Mouse (Mus musculus) midbrain, embryonic 13.5 days (tissue): Measurements from ENCODE around the gene Prdx5. TPM values are rescaled to one million over a fixed set of nuclear protein-coding genes. Genes with fewer than 3 reads are reported as not detected.

Source experiments
- ATAC-seq: fragments of 200-750 bp; cut with Nextera tagmentation; 2 replicates; pipeline ENCODE4 v1.8.0; 2017; ENCODE audit warnings: mild to moderate bottlenecking, moderate TSS enrichment, moderate library complexity
- H3K27ac ChIP-seq: fragments of 300-500 bp; sonication (generic); 2 replicates; pipeline ENCODE4 v1.5.1; 2015; ENCODE audit warnings: inconsistent platforms, mild to moderate bottlenecking, moderate library complexity
- H3K27me3 ChIP-seq: fragments of 300-500 bp; sonication (generic); 2 replicates; pipeline ENCODE4 v1.6.1; 2015; ENCODE audit warnings: mild to moderate bottlenecking, inconsistent platforms
- H3K36me3 ChIP-seq: fragments of 300-500 bp; sonication (generic); 2 replicates; pipeline ENCODE4 v1.6.1; 2015; ENCODE audit warnings: mild to moderate bottlenecking, inconsistent platforms
- H3K4me1 ChIP-seq: fragments of 300-500 bp; sonication (generic); replicated peaks from 2 replicates; pipeline ENCODE4 v1.6.1; 2015; ENCODE audit warnings: inconsistent platforms
- H3K4me2 ChIP-seq: fragments of 300-500 bp; sonication (generic); replicated peaks from 2 replicates; pipeline ENCODE4 v1.6.1; 2015; ENCODE audit warnings: moderate library complexity, mild to moderate bottlenecking, inconsistent platforms
- H3K4me3 ChIP-seq: fragments of 300-500 bp; sonication (generic); replicated peaks from 2 replicates; pipeline ENCODE4 v1.5.1; 2015; ENCODE audit warnings: mild to moderate bottlenecking, inconsistent platforms
- H3K9ac ChIP-seq: fragments of 300-500 bp; sonication (generic); replicated peaks from 2 replicates; pipeline ENCODE4 v1.6.1; 2015; ENCODE audit warnings: mild to moderate bottlenecking, inconsistent platforms
- H3K9me3 ChIP-seq: fragments of 300-500 bp; sonication (generic); 2 replicates; pipeline ENCODE4 v1.6.1; 2016; ENCODE audit warnings: mild to moderate bottlenecking, inconsistent platforms
- WGBS: fragments of 180-500 bp; shearing (Covaris S2); methylation state at CpG from one replicate; pipeline ENCODE4 v1.1.7; 2015; 5-methylcytosine and 5-hydroxymethylcytosine counted together
- polyA plus RNA-seq: library from polyadenylated mRNA; unstranded; fragments of >200 nt; fragmentation: Nextera tagmentation; extraction: Ambion mirVana; gene quantifications from 2 replicates; pipeline ENCODE4 v1.2.1, GENCODE M21; 2015

The Prdx5 gene
- 231 and 236 TPM in 2 replicates for polyA plus RNA-seq

GRCm38 (mm10) chr19:6909507-6910289 lies at the start of gene Prdx5, which contains the start of gene Trmt112:
Prdx5 (minus strand) TSS chr19:6910106.
Trmt112 (plus strand) TSS chr19:6909698.
- H3K27ac ChIP-seq = peak within 1 kb of the TSS; percentile 95
- peak within 1 kb of the TSS; percentile 79 for H3K9ac ChIP-seq
- H3K4me2 ChIP-seq = peak within 1 kb of the TSS; percentile 81
- H3K9me3 ChIP-seq = no peaks in the 10 kb centered on the region
- no peaks in the 10 kb centered on the region for H3K27me3 ChIP-seq
- ATAC-seq = peak; percentile 95
- WGBS = under 1% methylated on average over 65 of the region's 65 CpGs
- H3K4me3 ChIP-seq = peak within 1 kb of the TSS; percentile 64
- H3K36me3 ChIP-seq = peaks cover 61% of the 10 kb centered on the region
- peaks cover 36% of the 10 kb centered on the region for H3K4me1 ChIP-seq

- Histone ChIP-seq H3K4me3 (no peak overlapping the region), H3K9ac (no peak overlapping the region), H3K36me3 (peaks cover 20% of the 10 kb centered on the region; the same call in 1 of the 2 replicates), H3K27ac (no peak overlapping the region), H3K4me2 (no peak overlapping the region), H3K9me3 (no peaks in the 10 kb centered on the region), H3K27me3 (no peaks in the 10 kb centered on the region), H3K4me1 (peaks cover 14% of the 10 kb centered on the region)
- 73% methylated on average over 10 of the region's 10 CpGs for WGBS
- ATAC-seq = no peak
Observed at GRCm38 (mm10) chr19:6956461-6956860, 46.6 kb upstream of the Prdx5 start.

- no peak overlapping the region for H3K4me2 ChIP-seq
- H3K4me3 ChIP-seq = no peak overlapping the region
- WGBS = 94% methylated on average over 7 of the region's 7 CpGs
- no peaks in the 10 kb centered on the region for H3K9me3 ChIP-seq
- peaks cover 15% of the 10 kb centered on the region for H3K4me1 ChIP-seq
- H3K36me3 ChIP-seq = peaks cover 20% of the 10 kb centered on the region; the same call in 1 of the 2 replicates
- ATAC-seq = no peak
- no peaks in the 10 kb centered on the region for H3K27me3 ChIP-seq
- no peak overlapping the region for H3K9ac ChIP-seq
- no peak overlapping the region for H3K27ac ChIP-seq
Observed at GRCm38 (mm10) chr19:6955424-6955823, 45.5 kb upstream of the Prdx5 start.

- WGBS = 57% methylated on average over 9 of the region's 9 CpGs
- H3K27me3 ChIP-seq = no peaks in the 10 kb centered on the region
- no peak overlapping the region for H3K4me2 ChIP-seq
- H3K9me3 ChIP-seq = no peaks in the 10 kb centered on the region
- H3K27ac ChIP-seq = no peak overlapping the region
- ATAC-seq = no peak
- no peak overlapping the region for H3K4me3 ChIP-seq
- H3K9ac ChIP-seq = no peak overlapping the region
- peaks cover 17% of the 10 kb centered on the region; the same call in 1 of the 2 replicates for H3K36me3 ChIP-seq
- H3K4me1 ChIP-seq = peaks cover 25% of the 10 kb centered on the region
Observed at GRCm38 (mm10) chr19:6954046-6954445, 44.1 kb upstream of the Prdx5 start.

GRCm38 (mm10) chr19:6952712-6953037 lies 42.8 kb upstream of the Prdx5 start:
- Histone ChIP-seq H3K27ac (peak overlapping the region; percentile 97), H3K4me2 (peak overlapping the region; percentile 99), H3K4me3 (peak overlapping the region; percentile 62), H3K36me3 (peaks cover 17% of the 10 kb centered on the region; the same call in 1 of the 2 replicates), H3K9me3 (no peaks in the 10 kb centered on the region), H3K27me3 (no peaks in the 10 kb centered on the region), H3K9ac (peak overlapping the region; percentile 84), H3K4me1 (peaks cover 25% of the 10 kb centered on the region)
- 37% methylated on average over 3 of the region's 3 CpGs for WGBS
- ATAC-seq = no peak

- 4% methylated on average over 30 of the region's 31 CpGs for WGBS
- peaks cover 17% of the 10 kb centered on the region; the same call in 1 of the 2 replicates for H3K36me3 ChIP-seq
- peak; percentile 27 for ATAC-seq
Observed at GRCm38 (mm10) chr19:6951994-6952711, 42.2 kb upstream of the Prdx5 start.

GRCm38 (mm10) chr19:6951381-6951968 lies 41.6 kb upstream of the Prdx5 start:
- peak overlapping the region; percentile 84 for H3K9ac ChIP-seq
- H3K27me3 ChIP-seq = no peaks in the 10 kb centered on the region
- H3K4me1 ChIP-seq = peaks cover 25% of the 10 kb centered on the region
- peak overlapping the region; percentile 97 for H3K27ac ChIP-seq
- ATAC-seq = peak; percentile 84
- H3K36me3 ChIP-seq = peaks cover 17% of the 10 kb centered on the region; the same call in 1 of the 2 replicates
- peak overlapping the region; percentile 62 for H3K4me3 ChIP-seq
- no peaks in the 10 kb centered on the region for H3K9me3 ChIP-seq
- H3K4me2 ChIP-seq = peak overlapping the region; percentile 99
- WGBS = under 1% methylated on average over 35 of the region's 35 CpGs

More at GRCm38 (mm10) chr19:6951994-6952711, 42.2 kb upstream of the Prdx5 start:
- Histone ChIP-seq H3K9ac (peak overlapping the region; percentile 84), H3K9me3 (no peaks in the 10 kb centered on the region), H3K4me3 (peak overlapping the region; percentile 62), H3K27me3 (no peaks in the 10 kb centered on the region), H3K27ac (peak overlapping the region; percentile 97), H3K4me1 (peaks cover 25% of the 10 kb centered on the region), H3K4me2 (peak overlapping the region; percentile 99)

- no peaks in the 10 kb centered on the region for H3K9me3 ChIP-seq
- peak overlapping the region; percentile 97 for H3K27ac ChIP-seq
- peak overlapping the region; percentile 99 for H3K4me2 ChIP-seq
- H3K4me1 ChIP-seq = peaks cover 25% of the 10 kb centered on the region
- under 1% methylated on average over 28 of the region's 28 CpGs for WGBS
- H3K9ac ChIP-seq = peak overlapping the region; percentile 84
- ATAC-seq = peak; percentile 52
- H3K36me3 ChIP-seq = peaks cover 15% of the 10 kb centered on the region; the same call in 1 of the 2 replicates
- H3K4me3 ChIP-seq = peak overlapping the region; percentile 62
- no peaks in the 10 kb centered on the region for H3K27me3 ChIP-seq
Observed at GRCm38 (mm10) chr19:6950613-6951153, 40.8 kb upstream of the Prdx5 start.

GRCm38 (mm10) chr19:6949951-6950350 lies 40.0 kb upstream of the Prdx5 start:
- Histone ChIP-seq H3K4me3 (peak overlapping the region; percentile 62), H3K27me3 (no peaks in the 10 kb centered on the region)

GRCm38 (mm10) chr19:6949532-6949931 lies 39.6 kb upstream of the Prdx5 start:
- Histone ChIP-seq H3K27me3 (no peaks in the 10 kb centered on the region), H3K36me3 (peaks cover 9% of the 10 kb centered on the region; the same call in 1 of the 2 replicates), H3K4me2 (peak overlapping the region; percentile 99; the same call in 1 of the 2 replicates), H3K27ac (no peak overlapping the region), H3K9ac (no peak overlapping the region), H3K4me3 (no peak overlapping the region; the same call in 1 of the 2 replicates), H3K4me1 (peaks cover 25% of the 10 kb centered on the region), H3K9me3 (no peaks in the 10 kb centered on the region)
- 91% methylated on average over 5 of the region's 5 CpGs for WGBS
- no peak for ATAC-seq

More at GRCm38 (mm10) chr19:6949951-6950350, 40.0 kb upstream of the Prdx5 start:
- H3K27ac ChIP-seq = peak overlapping the region; percentile 97
- no peak for ATAC-seq
- peaks cover 25% of the 10 kb centered on the region for H3K4me1 ChIP-seq
- 53% methylated on average over 5 of the region's 5 CpGs for WGBS
- H3K36me3 ChIP-seq = peaks cover 12% of the 10 kb centered on the region; the same call in 1 of the 2 replicates
- H3K4me2 ChIP-seq = peak overlapping the region; percentile 99
- peak overlapping the region; percentile 84 for H3K9ac ChIP-seq
- H3K9me3 ChIP-seq = no peaks in the 10 kb centered on the region

- no peak overlapping the region for H3K4me3 ChIP-seq
- no peak for ATAC-seq
- H3K27ac ChIP-seq = no peak overlapping the region
- peaks cover 4% of the 10 kb centered on the region; the same call in 1 of the 2 replicates for H3K36me3 ChIP-seq
- H3K9me3 ChIP-seq = no peaks in the 10 kb centered on the region
- H3K9ac ChIP-seq = no peak overlapping the region
- no peaks in the 10 kb centered on the region for H3K27me3 ChIP-seq
- peaks cover 31% of the 10 kb centered on the region for H3K4me1 ChIP-seq
- WGBS = 86% methylated on average over 4 of the region's 4 CpGs
- no peak overlapping the region for H3K4me2 ChIP-seq
Observed at GRCm38 (mm10) chr19:6948186-6948585, 38.3 kb upstream of the Prdx5 start.
